Mouse (Mus musculus): Measurements from ENCODE around the gene Trappc6a.

The Trappc6a gene

DNA sequence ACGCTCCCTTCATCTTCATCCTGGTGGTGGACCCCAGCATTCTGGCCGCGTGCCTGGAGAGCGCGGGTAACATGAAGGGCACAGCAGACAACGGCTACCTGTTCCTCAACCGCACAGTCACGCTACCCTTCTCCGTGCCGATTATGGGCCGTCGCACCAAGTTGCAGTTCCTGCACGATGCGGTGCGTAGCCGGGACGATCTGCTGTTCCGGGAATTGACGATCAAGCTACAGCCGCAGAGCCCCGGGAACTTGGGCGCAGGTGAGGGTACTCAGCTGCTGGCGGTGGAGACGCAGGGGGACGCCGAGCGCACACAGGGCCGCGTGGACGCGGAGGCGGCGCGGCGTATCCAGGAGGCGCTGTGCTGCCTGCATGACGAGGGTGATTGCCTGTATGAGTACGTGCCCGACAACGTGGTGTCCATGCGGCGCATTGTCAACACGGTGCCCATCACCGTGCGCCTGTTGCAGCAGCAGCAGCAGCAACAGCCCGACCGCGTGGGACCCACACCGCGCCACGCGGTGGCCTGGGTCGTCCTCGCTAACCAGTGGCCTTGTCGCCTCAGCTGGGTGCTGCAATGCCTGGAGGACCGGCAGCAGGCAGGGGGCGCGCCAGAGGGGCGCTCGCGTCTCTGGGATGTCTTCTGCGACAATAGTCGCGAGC lies 15.7 kb downstream of the Trappc6a start:
- peak; percentile 78 for DNase-seq (ENCODE audit: low spot score)

DNA sequence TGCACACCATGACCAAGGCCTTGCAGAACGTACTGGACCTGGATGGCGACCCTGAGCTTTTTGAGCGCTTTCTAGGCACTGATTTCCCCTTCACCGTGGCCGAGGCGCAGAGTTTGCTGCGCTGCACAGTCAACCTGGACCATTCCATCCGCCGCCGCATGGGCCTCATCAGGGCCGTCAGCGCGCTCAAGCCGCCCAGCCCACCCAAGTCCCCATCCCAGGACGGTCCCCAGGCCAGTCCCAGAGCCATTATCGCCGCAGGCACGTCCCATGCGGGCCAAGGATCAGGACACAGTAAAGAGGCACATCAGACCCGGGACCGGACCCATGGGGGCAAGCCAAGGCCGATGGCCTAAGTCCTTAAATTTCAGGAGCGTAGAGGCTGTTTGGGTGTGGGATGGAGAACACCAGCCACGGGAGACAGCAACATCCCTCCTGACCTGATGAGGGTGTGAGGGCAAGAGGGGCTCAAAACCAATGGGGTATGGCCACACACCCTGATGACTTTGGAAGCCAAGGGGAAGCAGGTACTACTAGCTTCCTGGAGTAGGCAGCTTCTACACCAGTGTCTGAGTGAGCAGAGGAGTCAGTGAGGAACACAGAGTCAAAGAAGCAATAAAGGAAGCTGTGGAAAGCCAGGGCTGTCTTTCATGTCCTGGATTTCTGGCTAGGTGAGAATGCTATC lies 16.4 kb downstream of the Trappc6a start:
- DNase-seq (ENCODE audit: low spot score), result no peak

DNA sequence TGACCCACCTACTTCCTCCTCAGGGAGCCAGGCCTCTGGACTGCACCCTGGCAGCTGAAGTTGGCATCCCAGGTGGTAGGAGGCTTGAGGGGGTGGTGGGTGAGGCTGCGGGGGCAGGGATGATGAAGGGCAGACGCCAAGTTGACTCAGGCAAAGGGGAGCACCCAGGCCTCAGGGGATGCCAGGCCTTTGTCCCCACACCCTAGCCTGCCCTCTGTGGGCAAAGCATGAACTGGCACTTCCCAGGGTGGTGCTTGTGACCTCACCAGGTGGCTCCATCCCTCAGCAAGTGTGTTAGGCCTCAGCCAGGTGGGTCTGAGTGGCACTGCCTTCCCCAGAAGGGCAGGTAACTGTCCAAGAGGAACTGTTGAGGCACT lies 16.9 kb downstream of the Trappc6a start:
- no peak for DNase-seq (ENCODE audit: low spot score)

DNA sequence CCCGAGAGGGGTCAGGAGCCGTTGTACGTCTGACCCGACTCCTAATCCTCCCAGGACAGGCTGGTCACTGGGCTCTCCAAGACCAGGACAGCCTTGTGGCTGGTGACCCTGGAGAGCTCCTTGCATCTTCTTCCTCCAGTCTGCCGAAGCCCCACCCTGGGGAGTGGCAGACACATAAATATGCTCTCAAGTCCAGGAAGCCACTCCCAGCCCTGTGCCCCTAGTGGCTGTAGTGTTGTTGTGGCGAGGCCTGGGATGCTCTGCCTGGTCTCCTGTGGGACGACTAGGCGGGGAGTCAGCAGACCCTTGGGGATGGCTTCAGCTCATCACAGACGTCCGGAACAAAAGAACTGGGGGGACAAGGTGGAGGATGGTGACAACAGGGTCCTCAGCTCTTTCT lies 22.9 kb downstream of the Trappc6a start:
- DNase-seq (ENCODE audit: low spot score), result no peak

- DNase-seq (ENCODE audit: low spot score), result no peak
These were observed 24.0 kb downstream of the Trappc6a start for GRCm38 (mm10) chr7:19532240-19532639.

DNA sequence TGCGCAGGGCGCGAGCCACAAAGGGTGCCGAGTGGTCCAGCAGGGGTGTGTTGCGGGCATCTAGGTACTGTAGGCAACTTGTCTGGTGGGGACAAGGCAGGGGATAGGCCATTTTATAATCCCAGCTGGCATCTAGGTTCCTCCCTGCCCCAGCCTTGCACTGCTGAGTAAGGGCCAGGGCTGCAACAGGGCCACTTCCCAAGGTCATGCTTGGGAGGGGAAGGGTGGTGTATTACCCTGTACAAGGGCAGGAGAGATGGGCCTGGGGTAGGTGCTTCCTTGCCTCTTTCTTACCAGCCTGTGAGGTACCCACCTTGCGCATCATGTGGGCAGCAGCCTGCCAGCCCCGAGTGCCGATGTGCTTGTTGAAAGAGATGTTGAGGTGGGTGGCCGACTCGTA lies 26.5 kb downstream of the Trappc6a start:
- no peak for DNase-seq (ENCODE audit: low spot score)

- no peak for DNase-seq (ENCODE audit: low spot score)
These were observed 32.8 kb downstream of the Trappc6a start for GRCm38 (mm10) chr7:19540771-19541566.

DNA sequence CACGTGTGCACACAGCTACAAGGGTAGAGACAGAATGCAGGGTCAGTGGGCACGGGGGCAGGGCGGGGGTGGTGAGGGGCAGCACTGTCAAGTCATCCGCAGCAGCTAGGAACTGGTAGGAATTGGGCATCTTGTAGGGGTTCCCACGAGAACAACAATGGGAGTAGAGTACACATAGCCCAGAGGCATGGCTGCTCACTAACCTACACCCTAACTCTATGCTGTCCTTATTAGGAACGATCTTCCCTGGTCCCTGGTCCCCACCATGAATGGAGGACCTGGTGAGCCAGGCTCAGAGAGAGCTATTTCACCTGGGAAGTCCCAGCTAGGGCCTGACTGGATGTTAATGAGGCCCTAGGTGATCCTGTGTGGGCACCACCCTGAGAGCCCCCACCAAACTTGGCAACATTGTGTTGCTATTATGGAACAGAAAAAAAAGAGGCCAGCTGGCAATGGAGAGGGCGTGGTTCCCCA lies 33.5 kb downstream of the Trappc6a start:
- no peak for DNase-seq (ENCODE audit: low spot score)

DNA sequence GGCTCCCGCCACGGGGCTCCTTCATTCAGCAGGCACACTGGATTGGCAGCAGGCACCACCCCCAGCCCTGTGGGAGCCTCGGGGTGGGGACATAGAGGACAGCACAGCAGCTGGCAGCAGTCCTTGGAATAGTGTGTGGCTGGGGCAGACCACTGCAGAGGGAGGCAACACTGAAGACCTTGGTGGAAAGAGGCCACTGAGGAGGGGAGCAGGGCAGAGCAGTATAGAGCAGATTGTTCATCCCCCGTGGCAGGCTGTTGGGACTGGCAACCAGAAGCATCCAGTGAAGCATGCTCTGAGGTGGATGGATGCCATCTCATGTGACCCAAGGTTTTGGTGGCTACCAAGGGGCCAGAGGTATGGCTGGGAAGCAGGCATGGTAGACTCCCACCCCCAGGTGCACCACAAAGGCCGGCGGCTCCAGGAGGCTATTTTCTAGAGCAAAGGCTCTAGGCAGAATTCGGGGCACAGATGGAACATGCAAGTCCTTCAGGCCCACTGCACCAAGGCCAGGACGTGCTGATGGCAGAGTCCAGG lies 34.0 kb downstream of the Trappc6a start:
- DNase-seq (ENCODE audit: low spot score), result no peak

DNA sequence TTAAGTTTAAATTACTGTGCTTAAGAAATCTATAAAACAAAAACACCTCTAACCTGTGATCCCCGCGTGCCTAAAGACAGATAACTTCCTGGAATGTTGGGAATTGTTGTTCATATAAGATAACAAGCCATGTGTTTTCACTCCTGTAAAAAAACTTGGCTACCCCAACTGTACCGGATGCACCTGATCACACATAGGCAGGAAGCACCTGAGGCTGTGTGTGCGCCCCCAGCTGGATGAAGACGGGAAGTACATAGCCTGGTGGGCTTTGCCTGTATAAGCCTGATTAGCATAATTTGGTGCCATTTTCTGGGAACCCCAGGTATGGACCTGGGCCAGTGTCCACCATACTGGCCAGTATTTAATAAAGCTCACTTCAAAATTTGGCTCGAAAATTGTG lies 35.4 kb downstream of the Trappc6a start:
- no peak for DNase-seq (ENCODE audit: low spot score)

DNA sequence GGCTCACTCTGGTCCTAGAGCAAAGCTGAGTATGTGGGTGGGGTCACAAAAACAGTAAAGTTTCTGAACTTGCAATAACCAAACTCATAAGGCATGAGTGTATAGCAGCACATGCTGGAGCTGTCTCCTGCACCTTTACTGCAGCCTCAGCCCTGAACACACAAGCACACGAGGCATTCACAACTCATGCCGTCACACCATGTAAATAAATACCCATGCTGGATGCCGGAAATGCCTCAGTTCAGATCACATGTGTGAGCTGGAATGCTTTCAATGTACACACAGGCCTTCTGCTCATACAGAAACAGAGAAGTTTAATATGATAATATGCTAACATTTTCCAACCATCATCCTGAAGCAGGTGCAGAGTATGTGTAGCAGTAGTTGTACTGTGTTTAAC lies 37.8 kb downstream of the Trappc6a start:
- no peak for DNase-seq (ENCODE audit: low spot score)

GRCm38 (mm10) chr7:19547344-19547969 lies 39.3 kb downstream of the Trappc6a start:
- no peak for DNase-seq (ENCODE audit: low spot score)

DNA sequence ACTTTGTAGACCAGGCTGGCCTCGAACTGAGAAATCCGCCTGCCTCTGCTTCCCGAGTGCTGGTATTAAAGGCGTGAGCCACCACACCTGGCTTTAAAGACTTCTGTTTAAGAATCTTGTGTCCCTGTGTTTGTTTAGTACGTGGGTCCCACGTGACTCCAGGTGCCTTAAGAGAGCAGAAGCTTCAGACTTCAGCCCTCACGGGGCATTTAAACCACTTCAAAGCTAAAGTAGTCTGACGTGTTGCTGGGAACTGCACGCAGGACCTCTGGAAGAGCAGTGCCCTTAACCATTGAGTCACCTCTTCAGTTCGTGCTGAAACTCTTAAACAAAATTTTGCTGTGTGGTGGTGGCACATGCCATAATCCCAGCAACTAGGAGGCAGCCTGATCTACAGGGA lies 41.2 kb downstream of the Trappc6a start:
- DNase-seq (ENCODE audit: low spot score), result no peak

GRCm38 (mm10) chr7:19551634-19552033 lies 43.4 kb downstream of the Trappc6a start:
- DNase-seq (ENCODE audit: low spot score), result no peak

DNA sequence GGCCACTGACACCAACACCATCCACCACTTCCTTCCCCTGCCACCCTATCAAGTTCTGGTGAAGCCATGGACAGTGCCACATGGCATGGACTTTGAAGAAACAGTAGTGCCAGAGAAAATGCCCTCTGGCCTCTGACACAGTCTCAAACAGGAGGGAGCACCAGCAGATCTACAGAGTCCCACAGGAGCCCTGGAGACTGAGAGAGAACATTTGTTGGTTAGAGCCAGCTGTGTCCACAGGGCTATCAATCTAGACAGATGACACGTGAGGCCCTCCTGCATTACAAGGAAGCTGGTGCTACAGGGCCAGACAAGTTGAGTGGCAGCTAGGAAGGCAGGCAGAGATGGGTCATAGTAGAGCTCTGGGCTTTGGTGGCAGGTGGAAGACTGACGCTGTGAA lies 44.2 kb downstream of the Trappc6a start:
- no peak for DNase-seq (ENCODE audit: low spot score)

DNA sequence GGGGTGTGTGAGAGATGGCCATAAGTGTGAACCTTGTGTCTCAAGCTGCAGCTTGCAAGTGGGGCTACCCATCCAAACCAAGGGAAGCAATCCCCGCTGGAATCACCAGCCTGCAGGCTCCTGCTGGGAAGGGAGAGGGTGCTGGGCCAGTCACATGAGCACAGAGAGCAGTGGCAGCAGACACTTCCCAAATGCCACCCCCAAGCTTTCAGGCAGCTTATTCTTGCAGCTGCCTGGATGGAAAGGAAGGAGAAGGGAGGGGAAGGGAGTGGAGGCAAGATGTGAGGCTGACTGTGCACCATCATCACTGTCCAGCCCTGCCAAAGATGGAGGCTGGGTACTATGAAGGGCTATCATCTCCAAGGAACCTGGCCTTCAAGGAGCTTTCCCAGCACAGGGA lies 46.0 kb downstream of the Trappc6a start:
- DNase-seq (ENCODE audit: low spot score), result no peak

DNA sequence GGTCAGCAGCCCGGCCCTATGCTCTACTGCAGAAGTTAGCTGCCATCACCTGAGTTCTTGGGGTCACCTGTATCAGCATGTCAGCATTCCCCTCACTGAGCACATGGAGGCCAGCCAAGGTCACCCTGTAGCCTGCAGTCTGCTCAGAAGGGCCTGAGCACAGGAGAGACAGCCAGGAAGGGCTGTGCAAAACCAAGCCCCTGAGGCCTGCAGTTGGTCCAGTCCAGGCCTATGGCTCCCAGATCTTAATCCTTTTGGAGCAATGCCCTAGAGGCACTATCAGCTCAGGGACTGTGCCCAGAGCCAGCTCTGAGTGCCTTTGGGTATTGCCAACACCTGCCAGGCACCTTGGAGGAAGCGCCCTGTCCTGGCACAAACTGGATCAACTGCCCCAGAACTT lies 48.9 kb downstream of the Trappc6a start:
- no peak for DNase-seq (ENCODE audit: low spot score)

DNA sequence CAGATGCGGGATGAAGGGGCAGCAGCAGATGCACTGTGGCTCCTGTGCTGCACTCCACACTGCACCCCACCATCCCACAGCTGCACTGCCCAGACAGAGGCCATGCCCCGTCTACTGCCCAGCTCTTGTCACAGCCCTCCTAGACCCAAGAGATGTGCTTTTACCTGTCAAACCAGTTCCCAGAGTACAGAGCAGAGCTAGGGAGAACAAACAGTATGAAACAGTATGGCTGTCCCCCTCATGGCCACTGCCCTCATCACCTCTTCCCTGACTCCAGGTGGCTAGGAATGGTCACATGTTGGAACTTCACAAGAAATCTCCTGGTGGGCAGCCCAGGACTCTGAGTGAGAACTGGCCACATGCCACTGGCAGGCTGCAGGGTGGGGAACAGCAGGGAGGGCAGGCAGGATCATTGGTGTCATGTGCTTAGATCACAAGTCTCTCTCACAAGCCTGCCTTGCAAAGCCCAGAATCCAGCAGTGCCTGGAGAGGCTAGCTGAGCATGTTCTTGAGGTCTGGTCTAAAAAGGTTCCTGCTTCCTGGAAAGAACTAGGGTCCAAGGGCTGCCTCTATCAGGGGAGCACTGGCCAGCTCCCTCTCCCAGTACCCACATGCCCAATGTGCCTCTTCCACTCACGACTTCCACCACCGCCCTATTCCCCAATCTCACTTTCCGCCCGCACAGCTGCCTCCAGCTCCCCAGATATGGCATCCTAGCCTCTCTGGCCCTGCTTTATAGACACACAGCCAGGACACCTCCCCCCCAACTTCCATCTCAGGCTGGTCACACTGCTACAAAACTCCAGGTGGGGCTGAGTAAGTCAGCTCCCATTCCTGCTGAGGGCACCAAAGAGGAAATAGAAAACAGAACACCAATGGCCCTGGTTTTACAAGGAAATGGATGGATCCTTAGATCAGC lies 50.0 kb downstream of the Trappc6a start:
- DNase-seq (ENCODE audit: low spot score), result no peak

DNA sequence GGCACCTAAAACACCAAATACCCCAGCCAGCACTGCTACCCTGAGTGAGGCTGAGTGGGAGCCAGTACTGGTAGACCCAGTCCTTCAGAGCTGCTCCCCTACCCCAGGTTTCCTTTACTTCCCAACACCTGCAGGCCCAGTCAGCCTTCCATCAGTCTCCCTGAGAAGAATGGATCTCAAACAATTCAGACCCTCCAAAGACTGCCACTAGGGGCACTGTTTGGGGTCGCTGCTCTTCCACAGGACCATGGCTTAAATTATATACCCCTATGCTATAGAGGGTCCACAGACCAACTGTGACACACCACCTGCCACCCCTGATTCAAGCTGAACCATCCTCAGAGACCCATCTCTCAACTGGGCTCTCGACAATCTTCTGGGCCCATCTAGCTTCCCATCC lies 50.8 kb downstream of the Trappc6a start:
- peak; percentile 76 for DNase-seq (ENCODE audit: low spot score)

DNA sequence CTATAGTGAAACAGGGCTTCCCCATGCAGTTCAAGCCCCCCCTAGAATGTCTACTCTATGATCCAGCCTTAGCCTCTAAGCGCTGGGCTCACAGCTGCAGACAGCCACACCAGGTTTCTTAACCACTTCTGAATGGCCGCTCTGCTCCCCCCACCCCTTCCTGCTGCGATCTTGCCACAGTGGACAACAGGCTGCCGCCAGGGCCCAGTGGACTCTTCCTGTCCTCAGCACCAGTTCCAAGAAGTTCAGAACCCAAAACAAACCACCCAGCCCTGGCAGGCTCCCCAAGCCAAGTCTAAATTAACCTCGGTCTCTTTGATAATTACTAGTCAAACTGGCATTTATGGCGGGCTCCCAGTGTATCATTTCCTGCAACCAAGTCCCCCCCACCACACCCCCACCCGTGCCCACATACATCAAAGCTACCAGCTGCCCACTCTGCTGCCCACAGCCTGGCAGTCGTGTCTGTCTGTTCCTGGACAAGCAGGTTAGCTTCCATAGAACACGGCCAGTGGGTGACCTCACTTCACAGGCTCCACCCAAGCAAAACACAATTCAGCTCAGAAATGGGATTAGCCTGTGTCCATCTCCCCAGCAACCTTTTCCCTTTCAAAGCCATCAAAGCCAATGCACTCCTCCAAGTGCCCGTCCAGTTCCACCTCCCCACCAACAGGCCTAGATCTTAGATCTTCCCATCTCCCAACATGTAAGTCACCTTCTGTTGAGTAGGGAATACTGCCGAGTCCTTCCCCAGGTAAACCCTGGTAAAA lies 52.5 kb downstream of the Trappc6a start:
- no peak for DNase-seq (ENCODE audit: low spot score)

DNA sequence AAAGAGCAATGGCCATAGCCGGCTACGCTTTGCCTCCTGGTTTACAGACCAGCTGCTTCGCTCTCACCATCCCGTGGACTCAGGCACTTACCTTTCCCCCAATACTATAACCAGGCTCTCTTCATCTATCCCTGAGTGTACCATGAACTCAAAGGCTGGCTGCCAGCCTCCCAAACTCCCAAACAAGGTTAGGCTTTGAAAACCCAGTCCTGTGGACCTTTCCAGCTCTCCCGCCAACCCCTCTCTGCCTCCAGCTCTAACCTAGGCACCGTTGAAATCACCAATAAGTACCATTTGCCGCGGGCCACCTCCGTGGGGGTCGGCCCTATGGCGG lies 53.2 kb downstream of the Trappc6a start:
- DNase-seq (ENCODE audit: low spot score), result peak; percentile 26

All from retina, embryonic 14.5 days (tissue).